Mouse (Mus musculus): ENCODE data around the gene Gm29554. TPM values are rescaled to one million over a fixed set of nuclear protein-coding genes. Genes with fewer than 3 reads are reported as not detected.
"Not testable (repeated sequence)": the region's sequence is repeated elsewhere in the genome, so short reads cannot be mapped to it uniquely, and the experiment has no call there.

The Gm29554 gene
- total RNA-seq (2017), result not detected in 2 replicates

DNA sequence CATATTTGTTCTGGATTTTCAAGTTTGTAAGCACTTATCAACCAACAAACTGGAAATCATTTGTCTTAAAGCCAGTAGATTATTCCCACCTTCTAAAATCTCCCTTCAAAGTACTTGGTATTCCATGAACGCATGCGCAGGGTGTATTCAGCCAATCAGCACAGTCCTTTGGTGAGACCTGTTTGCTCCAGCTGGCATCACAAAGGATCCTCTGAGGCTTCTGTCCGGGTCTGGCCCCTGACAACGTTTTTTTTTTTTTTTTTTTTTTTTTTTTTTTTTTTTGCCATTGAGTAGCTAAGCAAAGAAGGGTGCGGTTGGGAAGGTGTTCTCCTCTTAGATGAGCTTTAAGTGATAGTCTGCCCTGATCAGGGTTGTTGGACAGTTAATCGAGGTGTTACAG, at the start of gene Gm29554:
Gm29554 (plus strand) TSS at position 301 of the 400 bp plus-strand sequence.
- ATAC-seq (ENCODE audit: extremely low read depth, insufficient number of reproducible peaks, low FRiP score, poor library complexity, severe bottlenecking), result not testable (repeated sequence)

Other genes with a start within 250 kb of the Gm29554 start
- not detected in 2 replicates for gene Gm20812, start 108.0 kb downstream of the Gm29554 start, total RNA-seq (2017)